Mouse (Mus musculus): ENCODE measurements at regions not wholly inside any gene's neighbourhood (a gene's known extent, or its start where the extent isn't known, plus 50 kb on each side); places are given as distances from the start of the nearest gene placed in this dataset.

DNA sequence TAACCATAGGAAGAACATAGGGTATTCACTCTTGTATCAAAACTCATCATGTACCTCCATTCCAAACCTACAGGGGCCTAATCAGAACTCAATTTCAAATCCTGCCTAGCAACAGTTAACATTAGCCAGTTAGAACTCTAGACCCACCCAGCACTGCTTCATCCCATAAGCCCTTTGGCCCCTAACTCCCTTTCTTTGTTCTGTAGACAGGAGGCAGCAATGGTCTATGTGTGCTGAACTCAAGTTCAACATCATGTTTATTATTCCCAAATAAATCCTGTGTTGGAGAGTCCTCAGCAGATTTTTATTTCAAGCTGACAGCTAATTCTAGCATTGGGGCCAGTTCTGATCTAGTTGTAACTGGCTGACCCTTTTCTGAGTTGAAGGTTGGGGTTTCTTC, 112.2 kb downstream of the Ipo8 start:
- ATAC-seq = no peak
- no peaks in the 10 kb centered on the region for H3K4me1 ChIP-seq (replicated peaks)
- H3K4me2 ChIP-seq (replicated peaks) = no peak overlapping the region
- H3K27me3 ChIP-seq (replicated peaks) = no peaks in the 10 kb centered on the region
- H3K9me3 ChIP-seq = no peaks in the 10 kb centered on the region
- H3K36me3 ChIP-seq = no peaks in the 10 kb centered on the region
- no peak overlapping the region for H3K4me3 ChIP-seq (replicated peaks)
- no peak overlapping the region for H3K27ac ChIP-seq
- H3K9ac ChIP-seq = no peak overlapping the region

- no peak overlapping the region for H3K4me2 ChIP-seq (replicated peaks)
- no peak for ATAC-seq
- 84% methylated on average over 3 of the region's 3 CpGs for WGBS
- no peaks in the 10 kb centered on the region for H3K4me1 ChIP-seq (replicated peaks)
- no peaks in the 10 kb centered on the region for H3K9me3 ChIP-seq
- no peak overlapping the region for H3K4me3 ChIP-seq (replicated peaks)
- H3K27ac ChIP-seq = no peak overlapping the region
- H3K36me3 ChIP-seq = no peaks in the 10 kb centered on the region
- no peak overlapping the region for H3K9ac ChIP-seq
- H3K27me3 ChIP-seq (replicated peaks) = no peaks in the 10 kb centered on the region
Measured at GRCm38 (mm10) chr6:148710406-148710805, 120.9 kb downstream of the Ipo8 start.

GRCm38 (mm10) chr6:148708389-148708788, 122.9 kb downstream of the Ipo8 start:
- no peak overlapping the region for H3K4me3 ChIP-seq (replicated peaks)
- ATAC-seq = no peak
- WGBS = 86% methylated on average over 2 of the region's 2 CpGs

DNA sequence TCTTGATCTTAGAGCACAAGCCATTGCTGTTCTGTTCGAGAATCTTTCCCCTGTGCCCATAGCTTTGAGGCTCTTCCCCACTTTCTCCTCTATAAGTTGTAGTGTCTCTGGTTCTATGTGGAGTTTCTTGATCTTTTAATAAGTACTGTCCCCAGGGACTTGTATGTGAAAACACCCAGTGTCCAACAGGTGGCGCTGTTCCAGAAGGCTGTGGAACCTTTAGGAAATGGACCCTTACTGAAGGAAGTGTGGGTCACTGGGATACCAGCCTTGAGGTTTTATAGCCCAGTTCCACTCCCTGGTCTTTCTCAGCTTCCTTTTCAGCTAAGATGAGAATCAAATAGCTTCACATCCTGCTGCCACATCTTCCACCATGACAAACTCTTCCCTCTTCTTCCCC, 125.6 kb downstream of the Ipo8 start:
- Histone ChIP-seq H3K4me2 (replicated peaks) (no peak overlapping the region), H3K27me3 (replicated peaks) (no peaks in the 10 kb centered on the region), H3K9me3 (no peaks in the 10 kb centered on the region), H3K9ac (no peak overlapping the region), H3K36me3 (no peaks in the 10 kb centered on the region), H3K4me3 (replicated peaks) (no peak overlapping the region), H3K27ac (no peak overlapping the region), H3K4me1 (replicated peaks) (no peaks in the 10 kb centered on the region)
- 32% methylated on average over 2 of the region's 2 CpGs for WGBS
- ATAC-seq = no peak

More at GRCm38 (mm10) chr6:148708389-148708788, 122.9 kb downstream of the Ipo8 start:
- no peak overlapping the region for H3K9ac ChIP-seq
- H3K27ac ChIP-seq = no peak overlapping the region
- no peaks in the 10 kb centered on the region for H3K36me3 ChIP-seq
- H3K4me1 ChIP-seq (replicated peaks) = no peaks in the 10 kb centered on the region
- no peaks in the 10 kb centered on the region for H3K9me3 ChIP-seq
- H3K4me2 ChIP-seq (replicated peaks) = no peak overlapping the region
- H3K27me3 ChIP-seq (replicated peaks) = no peaks in the 10 kb centered on the region

- peak; percentile 41; the same call in 1 of the 2 replicates for ATAC-seq
Measured at GRCm38 (mm10) chr6:148693329-148693728, 137.9 kb downstream of the Ipo8 start.

DNA sequence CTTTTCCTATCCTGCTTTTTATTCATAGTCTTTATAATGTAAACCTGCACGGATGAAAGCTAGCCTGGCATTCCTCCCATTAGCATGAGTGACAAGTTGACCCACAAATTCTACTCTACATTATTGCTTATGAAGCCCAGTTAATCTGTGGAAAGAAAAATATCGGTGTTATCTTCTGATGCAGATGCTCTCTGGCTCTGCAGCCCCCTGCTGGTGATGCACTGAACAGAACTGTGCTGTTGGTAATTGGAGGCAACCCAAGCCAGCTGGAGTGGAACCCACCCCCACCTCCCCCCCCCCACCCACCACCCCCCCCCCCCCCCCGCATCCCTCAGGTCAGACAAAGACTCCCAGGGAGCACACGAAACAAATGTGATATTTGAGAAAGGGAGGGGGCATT, 143.5 kb downstream of the Ipo8 start:
- Histone ChIP-seq H3K36me3 (no peaks in the 10 kb centered on the region), H3K9me3 (no peaks in the 10 kb centered on the region), H3K4me3 (replicated peaks) (no peak overlapping the region), H3K4me1 (replicated peaks) (no peaks in the 10 kb centered on the region), H3K9ac (no peak overlapping the region), H3K27me3 (replicated peaks) (no peaks in the 10 kb centered on the region), H3K4me2 (replicated peaks) (no peak overlapping the region), H3K27ac (no peak overlapping the region)
- ATAC-seq = no peak
- WGBS = 26% methylated on average over 4 of the region's 4 CpGs

More at GRCm38 (mm10) chr6:148693329-148693728, 137.9 kb downstream of the Ipo8 start:
- 33% methylated on average over 4 of the region's 4 CpGs for WGBS
- Histone ChIP-seq H3K9me3 (no peaks in the 10 kb centered on the region), H3K4me3 (replicated peaks) (no peak overlapping the region), H3K4me2 (replicated peaks) (no peak overlapping the region), H3K4me1 (replicated peaks) (peaks cover 3% of the 10 kb centered on the region; the same call in 1 of the 2 replicates), H3K36me3 (no peaks in the 10 kb centered on the region), H3K27me3 (replicated peaks) (no peaks in the 10 kb centered on the region), H3K27ac (no peak overlapping the region), H3K9ac (no peak overlapping the region)

DNA sequence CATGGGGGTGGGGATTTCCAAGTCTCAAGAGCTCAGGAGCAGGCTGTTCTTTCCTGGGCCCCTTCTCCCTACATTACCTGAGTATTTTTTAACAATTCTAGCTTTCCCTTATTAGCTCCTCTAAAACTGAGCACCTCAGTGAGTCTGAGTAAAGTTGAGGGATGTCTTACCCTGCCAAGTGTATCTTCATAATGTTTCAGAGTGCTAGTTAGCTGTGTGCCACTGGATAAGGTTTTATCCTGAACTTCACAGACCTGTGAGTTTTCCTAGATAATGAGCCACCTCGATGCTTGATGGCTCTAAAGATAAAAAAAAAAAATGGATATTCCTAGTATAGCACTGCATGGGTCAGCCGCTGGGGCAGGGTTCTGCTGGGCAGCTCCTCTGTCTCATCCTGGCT, 171.1 kb downstream of the Ipo8 start:
- Histone ChIP-seq H3K9me3 (no peaks in the 10 kb centered on the region), H3K9ac (no peak overlapping the region), H3K4me3 (replicated peaks) (no peak overlapping the region), H3K36me3 (no peaks in the 10 kb centered on the region), H3K27me3 (replicated peaks) (no peaks in the 10 kb centered on the region), H3K4me2 (replicated peaks) (no peak overlapping the region), H3K27ac (no peak overlapping the region), H3K4me1 (replicated peaks) (no peaks in the 10 kb centered on the region)
- 74% methylated on average over 2 of the region's 2 CpGs for WGBS
- ATAC-seq = no peak

GRCm38 (mm10) chr6:148653216-148653615, 178.1 kb downstream of the Ipo8 start:
- no peak for ATAC-seq
- Histone ChIP-seq H3K27me3 (replicated peaks) (no peaks in the 10 kb centered on the region), H3K27ac (no peak overlapping the region), H3K9ac (no peak overlapping the region), H3K36me3 (no peaks in the 10 kb centered on the region), H3K4me2 (replicated peaks) (no peak overlapping the region), H3K4me1 (replicated peaks) (no peaks in the 10 kb centered on the region), H3K9me3 (no peaks in the 10 kb centered on the region), H3K4me3 (replicated peaks) (no peak overlapping the region)
- WGBS = 44% methylated on average over 3 of the region's 3 CpGs

DNA sequence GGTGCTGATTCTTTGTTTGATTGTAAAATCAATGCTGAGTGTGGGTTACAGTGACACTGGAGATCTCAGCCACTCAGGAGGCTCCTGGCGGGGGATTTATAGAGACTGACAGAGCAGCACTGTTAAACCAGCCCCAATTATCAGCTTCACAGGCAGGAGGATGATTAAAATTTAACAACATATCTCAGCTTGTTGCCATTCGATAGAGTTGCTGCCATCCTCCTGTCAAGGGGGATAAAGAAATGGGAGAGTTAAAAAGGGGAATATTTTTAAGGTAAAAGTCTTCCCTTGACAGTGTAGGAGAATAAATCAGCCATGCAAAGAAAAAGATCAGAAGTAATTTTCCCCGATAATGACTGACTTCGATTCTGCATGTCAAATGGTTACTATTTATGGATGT, 178.8 kb downstream of the Ipo8 start:
- H3K36me3 ChIP-seq = no peaks in the 10 kb centered on the region
- H3K9ac ChIP-seq = no peak overlapping the region
- WGBS = 66% methylated on average over 4 of the region's 4 CpGs
- no peaks in the 10 kb centered on the region for H3K27me3 ChIP-seq (replicated peaks)
- H3K4me1 ChIP-seq (replicated peaks) = no peaks in the 10 kb centered on the region
- no peak for ATAC-seq
- H3K4me3 ChIP-seq (replicated peaks) = no peak overlapping the region
- H3K27ac ChIP-seq = no peak overlapping the region
- H3K9me3 ChIP-seq = no peaks in the 10 kb centered on the region
- no peak overlapping the region for H3K4me2 ChIP-seq (replicated peaks)

- WGBS = 70% methylated on average over 2 of the region's 2 CpGs
- Histone ChIP-seq H3K4me3 (replicated peaks) (no peak overlapping the region), H3K4me2 (replicated peaks) (no peak overlapping the region), H3K27ac (no peak overlapping the region), H3K4me1 (replicated peaks) (no peaks in the 10 kb centered on the region), H3K9ac (no peak overlapping the region), H3K27me3 (replicated peaks) (no peaks in the 10 kb centered on the region), H3K9me3 (no peaks in the 10 kb centered on the region), H3K36me3 (no peaks in the 10 kb centered on the region)
- 0 out of 2 replicates have a peak, but pooled peaks have one; percentile 51 for ATAC-seq
Measured at GRCm38 (mm10) chr6:148647423-148648390, 183.6 kb downstream of the Ipo8 start.

DNA sequence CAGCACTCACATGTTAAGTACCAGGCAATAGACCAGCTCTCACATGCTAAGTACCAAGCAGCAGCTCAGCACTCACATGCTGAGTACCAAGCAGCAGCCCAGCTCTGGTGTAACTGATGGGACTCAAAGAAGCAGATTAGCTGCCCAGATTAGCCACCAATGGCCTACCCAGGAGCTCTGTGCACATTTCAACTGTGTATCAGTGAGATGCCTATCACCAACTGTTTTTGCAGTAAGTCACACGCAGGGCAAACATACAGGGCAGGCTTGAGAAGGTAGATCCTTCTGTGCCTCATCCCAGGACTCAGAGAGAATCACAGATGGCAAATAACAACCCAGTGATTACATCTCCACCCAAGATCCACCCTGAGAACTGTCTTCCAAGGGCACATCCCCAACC, 190.7 kb downstream of the Ipo8 start:
- Histone ChIP-seq H3K4me2 (replicated peaks) (no peak overlapping the region), H3K27me3 (replicated peaks) (no peaks in the 10 kb centered on the region), H3K36me3 (no peaks in the 10 kb centered on the region), H3K4me1 (replicated peaks) (no peaks in the 10 kb centered on the region), H3K4me3 (replicated peaks) (no peak overlapping the region), H3K9me3 (no peaks in the 10 kb centered on the region), H3K27ac (no peak overlapping the region), H3K9ac (no peak overlapping the region)
- no peak for ATAC-seq
- WGBS = 87% methylated on average over 1 of the region's 1 CpGs

GRCm38 (mm10) chr6:148634148-148634547, 190.0 kb upstream of the Tmtc1 start:
- no peaks in the 10 kb centered on the region for H3K9me3 ChIP-seq
- H3K27me3 ChIP-seq (replicated peaks) = no peaks in the 10 kb centered on the region
- no peaks in the 10 kb centered on the region for H3K36me3 ChIP-seq
- 74% methylated on average over 2 of the region's 2 CpGs for WGBS
- no peak overlapping the region for H3K27ac ChIP-seq
- H3K4me2 ChIP-seq (replicated peaks) = no peak overlapping the region
- H3K4me1 ChIP-seq (replicated peaks) = no peaks in the 10 kb centered on the region
- no peak for ATAC-seq
- H3K9ac ChIP-seq = no peak overlapping the region
- no peak overlapping the region for H3K4me3 ChIP-seq (replicated peaks)

DNA sequence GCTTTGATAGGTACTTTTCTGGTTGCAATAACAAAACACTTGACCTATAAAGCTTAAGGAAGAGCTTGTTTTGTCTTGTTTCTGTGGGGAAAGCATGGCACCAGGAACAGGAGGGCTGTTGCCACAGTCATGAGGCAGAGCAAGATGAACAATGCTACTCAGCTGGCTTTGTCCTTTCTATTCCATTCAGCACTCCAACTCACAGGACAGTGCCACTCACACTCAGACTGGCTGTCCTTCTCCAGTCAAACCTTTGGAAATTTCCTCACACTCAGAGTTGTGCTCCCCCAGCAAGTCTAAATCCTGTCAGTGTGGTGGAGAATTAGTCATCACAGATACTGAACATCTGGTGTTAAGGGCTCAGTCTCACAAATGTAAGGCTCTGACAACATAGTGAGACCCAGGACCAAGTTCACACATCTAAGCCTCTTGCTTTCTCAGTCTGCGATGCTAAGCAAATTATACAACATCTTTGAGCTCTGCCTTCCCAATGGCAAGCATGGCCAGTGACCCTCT, 183.0 kb upstream of the Tmtc1 start:
- Histone ChIP-seq H3K4me3 (replicated peaks) (no peak overlapping the region), H3K4me2 (replicated peaks) (no peak overlapping the region), H3K9ac (no peak overlapping the region), H3K36me3 (no peaks in the 10 kb centered on the region), H3K9me3 (no peaks in the 10 kb centered on the region), H3K27me3 (replicated peaks) (no peaks in the 10 kb centered on the region), H3K4me1 (replicated peaks) (no peaks in the 10 kb centered on the region), H3K27ac (no peak overlapping the region)
- 86% methylated on average over 1 of the region's 1 CpGs for WGBS
- no peak for ATAC-seq
